Mouse (Mus musculus) intestine, postnatal 0 days (tissue): Measurements from ENCODE around the gene Dlg2. TPM values are rescaled to one million over a fixed set of nuclear protein-coding genes. Genes with fewer than 3 reads are reported as not detected.

Experiments used
- ATAC-seq: fragments of 200-750 bp; cut with Nextera tagmentation; 2 replicates; pipeline ENCODE4 v1.8.0; 2017; ENCODE audit warnings: mild to moderate bottlenecking, moderate TSS enrichment, moderate library complexity
- H3K27ac ChIP-seq: fragments of 300-500 bp; sonication (generic); 2 replicates; pipeline ENCODE4 v1.5.1; 2014; ENCODE audit warnings: mild to moderate bottlenecking, low read depth, low read length, moderate library complexity
- H3K27me3 ChIP-seq: fragments of 300-500 bp; sonication (generic); replicated peaks from 2 replicates; pipeline ENCODE4 v1.6.1; 2014; ENCODE audit warnings: low read length, mixed read lengths; ENCODE audit not compliant: control insufficient read depth, insufficient read depth
- H3K36me3 ChIP-seq: fragments of 300-500 bp; sonication (generic); 2 replicates; pipeline ENCODE4 v1.6.1; 2014; ENCODE audit warnings: mild to moderate bottlenecking, moderate library complexity; ENCODE audit not compliant: control insufficient read depth, insufficient read depth
- H3K4me1 ChIP-seq: fragments of 300-500 bp; sonication (generic); replicated peaks from 2 replicates; pipeline ENCODE4 v1.6.1; 2014; ENCODE audit warnings: antibody characterized with exemption, low read length, mixed read lengths; ENCODE audit not compliant: control insufficient read depth, insufficient read depth
- H3K4me2 ChIP-seq: fragments of 300-500 bp; sonication (generic); replicated peaks from 2 replicates; pipeline ENCODE4 v1.6.1; 2014; ENCODE audit warnings: low read depth, mild to moderate bottlenecking, moderate library complexity
- H3K4me3 ChIP-seq: fragments of 300-500 bp; sonication (generic); 2 replicates; pipeline ENCODE4 v1.5.1; 2014; ENCODE audit warnings: low read depth, low read length
- H3K9ac ChIP-seq: fragments of 300-500 bp; sonication (generic); 2 replicates; pipeline ENCODE4 v1.6.1; 2014; ENCODE audit warnings: mild to moderate bottlenecking, low read depth, low read length
- H3K9me3 ChIP-seq: fragments of 300-500 bp; sonication (generic); 2 replicates; pipeline ENCODE4 v1.6.1; 2016; ENCODE audit warnings: mixed run types; ENCODE audit not compliant: control insufficient read depth
- CTCF ChIP-seq: sonication (generic); IDR thresholded peaks from 2 replicates; pipeline ENCODE4 v1.5.1; 2016; ENCODE audit warnings: low read depth, mild to moderate bottlenecking, control low read depth, antibody characterized with exemption, moderate library complexity
- WGBS: fragments of 180-500 bp; shearing (Covaris S2); extraction: QIAGEN DNeasy Blood & Tissue Kit; methylation state at CpG from one replicate; pipeline ENCODE4 v1.1.7; 2014; 5-methylcytosine and 5-hydroxymethylcytosine counted together
- polyA plus RNA-seq: library from polyadenylated mRNA; unstranded; fragments of >200 nt; fragmentation: Nextera tagmentation; extraction: Ambion mirVana; gene quantifications from 2 replicates; pipeline ENCODE4 v1.2.1, GENCODE M21; 2015

Gene Dlg2
- polyA plus RNA-seq, 1 experiment from 2014 or later = 1.1 TPM

GRCm38 (mm10) chr7:90651611-90652010 lies 175.1 kb downstream of the Dlg2 start:
- Histone ChIP-seq H3K4me3 (no peak overlapping the region), H3K9ac (no peak overlapping the region), H3K27me3 (no peaks in the 10 kb centered on the region), H3K27ac (no peak overlapping the region), H3K4me2 (no peak overlapping the region), H3K9me3 (no peaks in the 10 kb centered on the region), H3K36me3 (no peaks in the 10 kb centered on the region), H3K4me1 (no peaks in the 10 kb centered on the region)
- 75% methylated on average over 2 of the region's 2 CpGs for WGBS
- TF ChIP-seq CTCF = no peak
- no peak for ATAC-seq

GRCm38 (mm10) chr7:90658593-90658992 lies 182.1 kb downstream of the Dlg2 start:
- H3K27ac ChIP-seq = no peak overlapping the region

DNA sequence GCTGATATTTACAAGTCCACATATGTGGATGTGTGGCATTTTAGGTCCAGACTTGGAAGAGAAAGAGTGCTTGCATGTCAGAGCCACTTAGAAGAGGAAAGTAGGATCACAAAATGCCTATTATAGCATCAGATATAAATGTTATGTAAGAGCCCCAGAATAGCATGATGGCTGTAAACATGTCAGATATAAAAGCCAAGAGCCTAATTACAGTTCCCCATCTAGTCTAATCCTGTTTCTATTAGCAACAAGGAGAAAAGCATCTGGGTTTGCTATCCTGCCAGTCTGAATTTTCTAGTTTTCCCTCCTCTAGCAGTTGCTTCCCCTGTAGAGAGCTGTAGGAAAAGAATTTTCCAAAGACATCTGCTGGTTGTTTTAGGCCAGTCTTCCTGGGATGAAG lies 217.6 kb downstream of the Dlg2 start:
- no peak for ATAC-seq
- no peak overlapping the region for H3K27ac ChIP-seq
- no peak for TF ChIP-seq CTCF
- no peaks in the 10 kb centered on the region for H3K36me3 ChIP-seq
- no peak overlapping the region for H3K9ac ChIP-seq
- H3K4me1 ChIP-seq = no peaks in the 10 kb centered on the region
- H3K4me3 ChIP-seq = no peak overlapping the region
- H3K9me3 ChIP-seq = no peaks in the 10 kb centered on the region
- H3K27me3 ChIP-seq = no peaks in the 10 kb centered on the region
- H3K4me2 ChIP-seq = no peak overlapping the region

More at GRCm38 (mm10) chr7:90658593-90658992, 182.1 kb downstream of the Dlg2 start:
- Histone ChIP-seq H3K27me3 (no peaks in the 10 kb centered on the region), H3K4me3 (no peak overlapping the region), H3K4me1 (no peaks in the 10 kb centered on the region), H3K9ac (no peak overlapping the region), H3K4me2 (no peak overlapping the region), H3K9me3 (no peaks in the 10 kb centered on the region), H3K36me3 (no peaks in the 10 kb centered on the region)
- WGBS = 80% methylated on average over 3 of the region's 3 CpGs
- no peak for TF ChIP-seq CTCF
- no peak for ATAC-seq

DNA sequence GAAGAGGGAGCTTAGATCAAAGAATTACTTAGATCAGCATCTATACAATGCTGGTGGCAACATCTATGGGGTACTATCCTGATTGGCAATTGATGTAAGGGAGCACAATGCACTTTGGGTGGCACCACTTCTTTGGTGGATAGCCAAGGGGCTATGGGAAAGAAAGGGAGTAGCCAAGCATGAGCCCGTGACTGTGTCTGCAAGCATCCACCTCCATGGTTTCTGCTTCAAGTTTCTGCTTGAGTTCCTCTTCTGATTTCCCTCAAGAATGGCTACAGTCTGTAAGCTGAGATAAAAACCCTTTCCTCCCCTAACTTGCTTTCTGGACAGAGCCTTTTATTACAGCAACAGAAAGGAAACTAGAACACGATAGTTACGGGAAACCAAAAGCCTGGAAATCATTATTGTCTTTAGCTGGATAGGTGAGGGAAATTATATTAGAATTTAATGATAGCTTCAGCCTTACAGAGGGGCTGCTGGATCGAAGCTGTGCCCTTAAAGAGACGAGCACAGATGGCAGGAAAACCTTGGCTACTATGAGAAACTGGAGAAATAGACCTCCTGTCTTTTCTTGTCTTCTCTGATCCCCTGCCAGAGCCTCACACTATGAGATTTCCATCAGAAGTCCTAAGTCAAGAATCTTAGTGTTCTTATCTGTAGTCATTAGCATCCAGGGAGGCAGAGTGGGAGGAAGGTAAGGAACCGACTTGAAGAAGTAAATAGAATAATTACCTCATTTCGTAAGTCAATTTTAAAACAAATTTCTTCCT lies 219.9 kb downstream of the Dlg2 start:
- 76% methylated on average over 7 of the region's 7 CpGs for WGBS
- Histone ChIP-seq H3K36me3 (no peaks in the 10 kb centered on the region), H3K9ac (no peak overlapping the region), H3K4me2 (no peak overlapping the region), H3K9me3 (no peaks in the 10 kb centered on the region), H3K4me3 (no peak overlapping the region), H3K27ac (no peak overlapping the region), H3K27me3 (no peaks in the 10 kb centered on the region), H3K4me1 (no peaks in the 10 kb centered on the region)
- no peak for TF ChIP-seq CTCF
- no peak for ATAC-seq

- no peak overlapping the region for H3K4me3 ChIP-seq
- H3K4me2 ChIP-seq = no peak overlapping the region
- no peaks in the 10 kb centered on the region for H3K9me3 ChIP-seq
- H3K27ac ChIP-seq = no peak overlapping the region
- WGBS = 62% methylated on average over 7 of the region's 7 CpGs
- no peaks in the 10 kb centered on the region for H3K27me3 ChIP-seq
- H3K9ac ChIP-seq = no peak overlapping the region
- no peaks in the 10 kb centered on the region for H3K4me1 ChIP-seq
- TF ChIP-seq CTCF = no peak
- no peaks in the 10 kb centered on the region for H3K36me3 ChIP-seq
- ATAC-seq = no peak
Measured at GRCm38 (mm10) chr7:90703163-90703852, 226.8 kb downstream of the Dlg2 start.

GRCm38 (mm10) chr7:90703951-90704350 lies 227.5 kb downstream of the Dlg2 start:
- no peaks in the 10 kb centered on the region for H3K36me3 ChIP-seq
- H3K9ac ChIP-seq = no peak overlapping the region
- H3K4me3 ChIP-seq = no peak overlapping the region
- ATAC-seq = no peak
- H3K4me1 ChIP-seq = no peaks in the 10 kb centered on the region
- WGBS = 58% methylated on average over 1 of the region's 1 CpGs
- TF ChIP-seq CTCF = no peak
- no peak overlapping the region for H3K27ac ChIP-seq
- no peak overlapping the region for H3K4me2 ChIP-seq
- no peaks in the 10 kb centered on the region for H3K27me3 ChIP-seq
- no peaks in the 10 kb centered on the region for H3K9me3 ChIP-seq
